Mouse (Mus musculus) heart, postnatal 0 days (tissue): Measurements from ENCODE around the gene Spata46.

Experiments used
- CTCF ChIP-seq: IDR thresholded peaks from 2 replicates; pipeline ENCODE4 v1.5.1; 2016; ENCODE audit warnings: antibody characterized with exemption, control low read depth, low read depth
- EP300 ChIP-seq: IDR thresholded peaks from 2 replicates; pipeline ENCODE4 v1.6.1; 2016; ENCODE audit warnings: antibody characterized with exemption, low read depth

GRCm38 (mm10) chr1:170299496-170299895 lies 9.1 kb upstream of the Spata46 start:
- TF ChIP-seq CTCF (no peak), EP300 (no peak)
